Mouse (Mus musculus) olfactory bulb, adult 2 months (tissue): ENCODE data around the gene Fdxacb1. TPM values are rescaled to one million over a fixed set of nuclear protein-coding genes. Genes with fewer than 3 reads are reported as not detected.

Experiments
- H3K27ac ChIP-seq: fragments of 200-500 bp; 2 replicates; pipeline ENCODE4 v1.5.1; 2012; ENCODE audit warnings: low read depth, low read length; ENCODE audit not compliant: insufficient read depth
- H3K4me1 ChIP-seq: fragments of 200-500 bp; 2 replicates; pipeline ENCODE4 v1.6.1; 2012; ENCODE audit warnings: low read length; ENCODE audit not compliant: control insufficient read depth, insufficient read depth
- H3K4me3 ChIP-seq: fragments of 200-500 bp; 2 replicates; pipeline ENCODE4 v1.5.1; 2012; ENCODE audit warnings: mild to moderate bottlenecking, low read depth, low read length, moderate library complexity; ENCODE audit not compliant: insufficient read depth
- CTCF ChIP-seq: fragments of 200-500 bp; IDR thresholded peaks from 2 replicates; pipeline ENCODE4 v1.5.1; 2012; ENCODE audit warnings: low read depth, mild to moderate bottlenecking, low read length, moderate library complexity; ENCODE audit not compliant: insufficient read depth
- POLR2A ChIP-seq: fragments of 200-500 bp; IDR thresholded peaks from 2 replicates; pipeline ENCODE4 v1.6.1; 2012; ENCODE audit warnings: mild to moderate bottlenecking, low read depth, low read length, moderate library complexity; ENCODE audit not compliant: insufficient read depth
- WGBS: fragments of 180-500 bp; shearing (Covaris S2); methylation state at CpG from one replicate; pipeline ENCODE4 v1.1.7; 2018; 5-methylcytosine and 5-hydroxymethylcytosine counted together
- polyA plus RNA-seq: library from polyadenylated mRNA; stranded (reverse); fragments of >200 nt; gene quantifications from 2 replicates; pipeline ENCODE4 v1.2.4, GENCODE M21; 2012; ENCODE audit warnings: low replicate concordance; ENCODE audit not compliant: missing spikeins, insufficient read depth, insufficient read length

The Fdxacb1 gene
- polyA plus RNA-seq, 1 experiment: not detected

GRCm38 (mm10) chr9:50782155-50782554 lies 14.1 kb downstream of the Fdxacb1 start:
- H3K4me1 ChIP-seq: no peaks in the 10 kb centered on the region
- no peak overlapping the region for H3K4me3 ChIP-seq
- TF ChIP-seq POLR2A (no peak), CTCF (peak; percentile 21; the same call in 1 of the 2 replicates)
- WGBS: 75% methylated on average over 2 of the region's 2 CpGs
- no peak overlapping the region for H3K27ac ChIP-seq

GRCm38 (mm10) chr9:50795266-50795665 lies 27.2 kb downstream of the Fdxacb1 start:
- WGBS: 89% methylated on average over 3 of the region's 3 CpGs
- no peaks in the 10 kb centered on the region for H3K4me1 ChIP-seq
- TF ChIP-seq CTCF (no peak), POLR2A (no peak)
- H3K4me3 ChIP-seq: no peak overlapping the region
- no peak overlapping the region for H3K27ac ChIP-seq

GRCm38 (mm10) chr9:50796776-50797175 lies 28.7 kb downstream of the Fdxacb1 start:
- H3K27ac ChIP-seq: no peak overlapping the region
- WGBS: 93% methylated on average over 8 of the region's 8 CpGs
- TF ChIP-seq CTCF: no peak
- TF ChIP-seq POLR2A: no peak
- H3K4me1 ChIP-seq: no peaks in the 10 kb centered on the region
- no peak overlapping the region for H3K4me3 ChIP-seq

- Histone ChIP-seq H3K27ac (no peak overlapping the region), H3K4me1 (no peaks in the 10 kb centered on the region), H3K4me3 (no peak overlapping the region)
- TF ChIP-seq CTCF (no peak), POLR2A (no peak)
- WGBS: 96% methylated on average over 7 of the region's 7 CpGs
These were observed 29.6 kb downstream of the Fdxacb1 start for GRCm38 (mm10) chr9:50797641-50798040.

GRCm38 (mm10) chr9:50798368-50798767 lies 30.3 kb downstream of the Fdxacb1 start:
- no peaks in the 10 kb centered on the region for H3K4me1 ChIP-seq
- 54% methylated on average over 5 of the region's 5 CpGs for WGBS
- no peak overlapping the region for H3K4me3 ChIP-seq
- H3K27ac ChIP-seq: no peak overlapping the region
- TF ChIP-seq CTCF (no peak), POLR2A (no peak)

DNA sequence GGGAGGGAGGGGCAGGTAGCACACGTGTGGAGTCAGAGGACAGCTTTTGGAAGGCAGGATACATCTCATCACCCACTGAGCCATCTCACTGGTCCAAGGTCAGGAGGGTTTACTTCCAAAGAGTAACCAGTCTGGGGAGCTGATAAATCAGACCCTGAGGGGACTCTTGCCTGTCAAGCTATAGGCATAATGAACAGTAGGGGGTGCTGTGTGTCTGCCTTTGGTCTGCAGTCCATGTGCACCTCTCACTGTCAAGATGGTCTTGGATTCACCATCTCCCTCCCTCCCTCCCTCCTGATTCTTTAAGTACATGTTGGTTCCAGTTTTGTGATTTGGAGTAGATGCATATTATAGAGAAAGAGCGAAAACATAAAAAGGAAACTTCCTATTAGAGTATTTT lies 32.9 kb downstream of the Fdxacb1 start:
- Histone ChIP-seq H3K27ac (no peak overlapping the region), H3K4me3 (no peak overlapping the region), H3K4me1 (no peaks in the 10 kb centered on the region)
- no peak for TF ChIP-seq CTCF
- TF ChIP-seq POLR2A: no peak
- 54% methylated on average over 2 of the region's 2 CpGs for WGBS

DNA sequence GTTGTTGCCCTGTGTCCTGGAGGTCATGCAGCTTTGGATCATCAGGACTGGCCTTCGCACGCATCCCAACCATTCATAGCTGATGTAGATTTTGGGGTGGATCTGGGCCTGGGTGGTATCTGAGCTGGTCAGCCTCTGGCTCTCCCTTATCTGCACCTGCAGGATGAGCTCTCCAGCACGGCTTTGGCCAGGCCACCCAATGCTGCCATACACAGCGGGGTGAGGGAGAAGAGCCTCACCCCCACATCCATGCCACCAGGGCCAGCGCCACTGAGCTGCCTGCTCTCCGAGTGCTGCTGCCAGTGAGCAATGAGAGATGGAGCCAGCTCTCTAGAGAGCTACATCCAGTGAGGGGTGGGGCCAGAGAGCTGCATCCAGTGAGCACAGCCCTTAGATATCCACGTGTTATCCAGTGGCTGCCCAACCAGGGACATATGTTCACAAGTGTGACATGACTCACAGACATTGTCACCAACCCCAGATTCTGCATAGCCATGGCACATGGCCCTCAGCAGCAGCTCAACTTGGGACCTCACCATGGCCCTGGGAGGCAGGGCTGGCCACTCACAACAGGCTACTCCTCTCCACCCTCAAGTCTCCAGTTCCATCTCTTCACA lies 35.1 kb downstream of the Fdxacb1 start:
- no peak overlapping the region for H3K27ac ChIP-seq
- no peak overlapping the region for H3K4me3 ChIP-seq
- 86% methylated on average over 7 of the region's 7 CpGs for WGBS
- TF ChIP-seq POLR2A (no peak), CTCF (no peak)
- H3K4me1 ChIP-seq: no peaks in the 10 kb centered on the region

DNA sequence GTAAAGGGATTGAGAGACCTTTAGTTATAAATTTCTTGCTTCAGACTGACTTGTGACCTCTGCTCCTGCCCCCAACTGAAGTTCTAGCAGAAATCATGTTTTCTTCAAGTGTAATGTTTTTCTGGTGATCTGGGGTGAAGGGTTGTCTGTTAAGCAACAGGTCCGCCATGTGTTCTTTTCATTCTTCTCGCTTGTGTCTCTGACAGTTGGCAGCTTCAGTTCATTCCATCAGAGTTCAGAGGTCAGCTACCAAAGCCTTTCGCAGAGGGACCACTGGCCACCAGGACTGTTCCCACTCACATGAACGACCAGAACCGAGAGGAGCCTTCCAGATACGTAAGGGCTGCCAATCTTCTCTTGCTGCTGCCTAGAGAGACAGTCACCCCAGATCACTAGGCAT lies 40.4 kb downstream of the Fdxacb1 start:
- 90% methylated on average over 6 of the region's 6 CpGs for WGBS
- Histone ChIP-seq H3K27ac (no peak overlapping the region), H3K4me1 (peaks cover 7% of the 10 kb centered on the region), H3K4me3 (no peak overlapping the region)
- TF ChIP-seq POLR2A: no peak
- TF ChIP-seq CTCF: no peak

GRCm38 (mm10) chr9:50809146-50809545 lies 41.1 kb downstream of the Fdxacb1 start:
- Histone ChIP-seq H3K4me1 (peaks cover 7% of the 10 kb centered on the region), H3K4me3 (no peak overlapping the region), H3K27ac (no peak overlapping the region)
- 88% methylated on average over 13 of the region's 13 CpGs for WGBS
- no peak for TF ChIP-seq POLR2A
- no peak for TF ChIP-seq CTCF

DNA sequence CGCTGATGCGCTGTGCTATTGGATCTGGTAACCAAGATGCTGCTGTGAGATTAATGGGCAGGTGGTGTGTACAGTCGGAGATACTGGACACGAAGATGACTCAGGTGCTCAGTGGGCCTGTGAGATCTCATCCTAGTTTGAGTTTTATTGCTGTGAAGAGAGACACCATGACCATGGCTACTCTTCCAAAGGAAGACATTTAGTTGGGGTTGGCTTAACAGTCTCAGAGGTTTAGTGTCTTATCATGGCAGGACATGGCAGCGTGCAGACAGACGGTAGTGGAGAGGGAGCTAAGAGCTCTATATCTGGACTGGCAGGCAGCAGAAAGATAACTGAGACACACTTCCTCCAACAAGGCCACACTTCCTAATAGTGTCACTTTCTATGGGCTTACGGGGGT lies 43.2 kb downstream of the Fdxacb1 start:
- TF ChIP-seq POLR2A (no peak), CTCF (no peak)
- Histone ChIP-seq H3K27ac (no peak overlapping the region), H3K4me1 (peaks cover 7% of the 10 kb centered on the region), H3K4me3 (no peak overlapping the region)
- WGBS: 95% methylated on average over 7 of the region's 7 CpGs
